Mouse (Mus musculus) hindbrain, embryonic 13.5 days (tissue): Measurements from ENCODE around the gene Arfgef3. TPM values are rescaled to one million over a fixed set of nuclear protein-coding genes. Genes with fewer than 3 reads are reported as not detected.

ENCODE experiments used
- ATAC-seq: fragments of 200-750 bp; cut with Nextera tagmentation; 2 replicates; pipeline ENCODE4 v1.8.0; 2017; ENCODE audit warnings: moderate TSS enrichment; ENCODE audit not compliant: low FRiP score
- H3K27ac ChIP-seq: fragments of 300-500 bp; sonication (generic); 2 replicates; pipeline ENCODE4 v1.5.1; 2015; ENCODE audit warnings: inconsistent platforms, mild to moderate bottlenecking, moderate library complexity
- H3K27me3 ChIP-seq: fragments of 300-500 bp; sonication (generic); 2 replicates; pipeline ENCODE4 v1.6.1; 2015; ENCODE audit warnings: mild to moderate bottlenecking, inconsistent platforms
- H3K36me3 ChIP-seq: fragments of 300-500 bp; sonication (generic); 2 replicates; pipeline ENCODE4 v1.6.1; 2015; ENCODE audit warnings: mild to moderate bottlenecking, inconsistent platforms
- H3K4me1 ChIP-seq: fragments of 300-500 bp; sonication (generic); replicated peaks from 2 replicates; pipeline ENCODE4 v1.6.1; 2015; ENCODE audit warnings: inconsistent platforms
- H3K4me2 ChIP-seq: fragments of 300-500 bp; sonication (generic); 2 replicates; pipeline ENCODE4 v1.6.1; 2015; ENCODE audit warnings: inconsistent platforms, mild to moderate bottlenecking, moderate library complexity
- H3K4me3 ChIP-seq: fragments of 300-500 bp; sonication (generic); 2 replicates; pipeline ENCODE4 v1.5.1; 2015; ENCODE audit warnings: mild to moderate bottlenecking, inconsistent platforms
- H3K9ac ChIP-seq: fragments of 300-500 bp; sonication (generic); 2 replicates; pipeline ENCODE4 v1.6.1; 2015; ENCODE audit warnings: mild to moderate bottlenecking, inconsistent platforms
- H3K9me3 ChIP-seq: fragments of 300-500 bp; sonication (generic); 2 replicates; pipeline ENCODE4 v1.6.1; 2016; ENCODE audit warnings: inconsistent platforms
- WGBS: fragments of 180-500 bp; shearing (Covaris S2); methylation state at CpG from one replicate; pipeline ENCODE4 v1.1.7; 2015; 5-methylcytosine and 5-hydroxymethylcytosine counted together
- polyA plus RNA-seq: library from polyadenylated mRNA; unstranded; fragments of >200 nt; fragmentation: Nextera tagmentation; extraction: Ambion mirVana; gene quantifications from 2 replicates; pipeline ENCODE4 v1.2.1, GENCODE M21; 2015

The Arfgef3 gene
- polyA plus RNA-seq, 1 experiment from 2014 or later: 5.1 TPM

GRCm38 (mm10) chr10:18549321-18550216, 194.2 kb downstream of the Arfgef3 start:
- no peaks in the 10 kb centered on the region for H3K36me3 ChIP-seq
- H3K4me2 ChIP-seq: peak overlapping the region; percentile 58
- H3K27ac ChIP-seq: no peak overlapping the region
- 0 out of 2 replicates have a peak, but pooled peaks cover 3% of the 10 kb centered on the region for H3K27me3 ChIP-seq
- H3K4me3 ChIP-seq: peak overlapping the region; percentile 42
- peak; percentile 54 for ATAC-seq
- peaks cover 15% of the 10 kb centered on the region for H3K4me1 ChIP-seq
- peak overlapping the region; percentile 65 for H3K9ac ChIP-seq
- H3K9me3 ChIP-seq: no peaks in the 10 kb centered on the region
- 4% methylated on average over 35 of the region's 35 CpGs for WGBS

GRCm38 (mm10) chr10:18547381-18547780, 196.4 kb downstream of the Arfgef3 start:
- Histone ChIP-seq H3K4me1 (peaks cover 15% of the 10 kb centered on the region), H3K4me3 (no peak overlapping the region), H3K4me2 (no peak overlapping the region), H3K27ac (no peak overlapping the region), H3K36me3 (no peaks in the 10 kb centered on the region), H3K27me3 (0 out of 2 replicates have a peak, but pooled peaks cover 3% of the 10 kb centered on the region), H3K9me3 (no peaks in the 10 kb centered on the region), H3K9ac (no peak overlapping the region)
- no peak for ATAC-seq
- WGBS: 90% methylated on average over 4 of the region's 4 CpGs

GRCm38 (mm10) chr10:18545813-18546235, 197.9 kb downstream of the Arfgef3 start, which contains the start of gene Hebp2:
Gene Hebp2, minus strand, starts transcription at chr10:18546076.
- no peak within 1 kb of the TSS for H3K27ac ChIP-seq

GRCm38 (mm10) chr10:18545309-18545708, 198.4 kb downstream of the Arfgef3 start:
- Histone ChIP-seq H3K4me3 (peak overlapping the region; percentile 60), H3K4me2 (peak overlapping the region; percentile 81), H3K4me1 (peaks cover 15% of the 10 kb centered on the region), H3K36me3 (no peaks in the 10 kb centered on the region), H3K27me3 (0 out of 2 replicates have a peak, but pooled peaks cover 3% of the 10 kb centered on the region), H3K9ac (peak overlapping the region; percentile 82), H3K27ac (no peak overlapping the region), H3K9me3 (no peaks in the 10 kb centered on the region)
- 9% methylated on average over 10 of the region's 13 CpGs for WGBS
- ATAC-seq: peak; percentile 4; the same call in 1 of the 2 replicates

More at GRCm38 (mm10) chr10:18545813-18546235, 197.9 kb downstream of the Arfgef3 start, which contains the start of gene Hebp2:
- Histone ChIP-seq H3K27me3 (0 out of 2 replicates have a peak, but pooled peaks cover 3% of the 10 kb centered on the region), H3K4me3 (peak within 1 kb of the TSS; percentile 60), H3K4me1 (peaks cover 15% of the 10 kb centered on the region), H3K36me3 (no peaks in the 10 kb centered on the region), H3K9ac (peak within 1 kb of the TSS; percentile 82), H3K9me3 (no peaks in the 10 kb centered on the region), H3K4me2 (peak within 1 kb of the TSS; percentile 81)
- peak; percentile 92 for ATAC-seq
- under 1% methylated on average over 22 of the region's 22 CpGs for WGBS

GRCm38 (mm10) chr10:18536889-18537288, 206.9 kb downstream of the Arfgef3 start:
- Histone ChIP-seq H3K27ac (no peak overlapping the region), H3K4me3 (no peak overlapping the region), H3K4me2 (no peak overlapping the region), H3K36me3 (peaks cover 34% of the 10 kb centered on the region), H3K9ac (no peak overlapping the region), H3K4me1 (no peaks in the 10 kb centered on the region), H3K9me3 (no peaks in the 10 kb centered on the region), H3K27me3 (no peaks in the 10 kb centered on the region)
- 93% methylated on average over 2 of the region's 2 CpGs for WGBS
- no peak for ATAC-seq

- peaks cover 9% of the 10 kb centered on the region; the same call in 1 of the 2 replicates for H3K4me1 ChIP-seq
- WGBS: 67% methylated on average over 8 of the region's 8 CpGs
Observed at GRCm38 (mm10) chr10:18532293-18532692, 211.5 kb downstream of the Arfgef3 start.

More at GRCm38 (mm10) chr10:18532293-18532692, 211.5 kb downstream of the Arfgef3 start:
- no peak for ATAC-seq
- peaks cover 41% of the 10 kb centered on the region for H3K36me3 ChIP-seq
- no peak overlapping the region for H3K27ac ChIP-seq
- no peak overlapping the region for H3K9ac ChIP-seq
- H3K4me2 ChIP-seq: no peak overlapping the region
- no peaks in the 10 kb centered on the region for H3K9me3 ChIP-seq
- no peaks in the 10 kb centered on the region for H3K27me3 ChIP-seq
- H3K4me3 ChIP-seq: no peak overlapping the region

Other genes starting within 250 kb of the Arfgef3 start
- 12.3 and 12.8 TPM in 2 replicates for gene Hebp2, start 197.9 kb downstream of the Arfgef3 start, polyA plus RNA-seq
- gene Gm4922, start 42.8 kb upstream of the Arfgef3 start, polyA plus RNA-seq: 0.47 and 0.49 TPM in 2 replicates
- gene Perp, start 101.1 kb upstream of the Arfgef3 start, polyA plus RNA-seq: 4.7 and 5.3 TPM in 2 replicates